Mouse (Mus musculus) spleen, postnatal 14 days (tissue): ENCODE measurements around the gene Xpo6.

Source experiments
- DNase-seq, 2 experiments: peaks; one replicate each; pipeline ENCODE4 v3.0.0; 2021 to 2022; ENCODE audit warnings: low spot score in 2 of 2

Xpo6 gene

DNA sequence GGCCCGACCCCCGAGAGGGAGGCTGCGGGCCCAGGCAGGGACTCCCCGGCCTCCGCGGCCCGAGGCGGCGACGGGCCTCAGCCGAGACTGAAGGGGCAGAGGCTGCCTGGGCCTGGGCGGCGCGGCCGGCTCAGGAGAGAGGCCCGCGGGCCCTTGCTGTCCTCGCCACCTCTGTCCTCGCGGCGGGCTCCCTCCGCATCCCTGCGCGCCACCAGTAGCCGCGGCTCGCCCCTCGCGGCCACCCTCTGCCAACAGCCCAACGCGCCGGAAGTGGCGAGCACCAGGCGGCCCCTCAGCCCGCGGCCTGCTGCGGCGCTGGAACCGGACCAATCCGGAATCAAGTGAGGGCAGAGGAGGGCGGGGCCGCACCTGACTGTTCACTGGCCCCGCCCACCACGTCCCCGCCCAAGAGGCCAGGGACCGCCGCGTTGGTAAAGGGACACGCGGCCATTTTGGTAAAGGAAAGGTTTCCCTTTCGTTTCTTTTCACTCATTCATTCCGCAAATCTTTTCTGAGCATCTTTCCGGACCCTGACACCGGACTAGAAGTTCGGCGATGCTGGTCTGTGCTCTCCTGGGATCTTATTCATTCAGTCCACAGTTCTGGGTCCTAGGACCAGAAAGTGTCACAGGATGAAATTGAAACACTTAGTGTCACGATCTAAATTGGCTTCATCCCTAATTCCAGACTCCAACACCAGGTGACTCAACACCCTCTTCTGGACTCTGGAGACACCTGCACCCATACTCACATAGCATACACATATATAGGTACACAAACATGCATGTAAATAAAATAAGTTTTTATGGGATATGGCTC is at the start of gene Xpo6:
Gene Xpo6 (minus strand): TSS at position 324 of the 819 bp plus-strand sequence.
- peak; percentile 91 to 94 for DNase-seq

DNA sequence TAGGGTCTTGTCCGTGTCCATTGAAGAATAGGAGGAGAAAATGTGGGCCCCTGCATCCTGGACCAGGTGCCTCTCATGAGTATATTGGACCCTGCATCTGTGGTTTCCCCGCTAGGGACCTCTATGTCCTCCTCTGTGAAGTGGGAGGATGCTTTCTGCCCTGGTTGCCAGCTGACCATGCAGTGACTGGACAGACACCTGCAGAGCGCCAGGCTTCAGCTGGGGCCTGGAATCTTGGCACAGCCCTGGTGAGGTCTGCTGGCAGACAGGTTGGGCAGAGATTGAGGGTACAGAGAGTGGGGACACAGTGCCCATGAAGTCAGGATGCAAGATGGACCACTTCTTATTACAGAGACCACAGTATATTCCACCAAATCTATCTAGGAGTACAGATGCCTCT is 49.7 kb upstream of the Xpo6 start:
- DNase-seq: no peak

DNA sequence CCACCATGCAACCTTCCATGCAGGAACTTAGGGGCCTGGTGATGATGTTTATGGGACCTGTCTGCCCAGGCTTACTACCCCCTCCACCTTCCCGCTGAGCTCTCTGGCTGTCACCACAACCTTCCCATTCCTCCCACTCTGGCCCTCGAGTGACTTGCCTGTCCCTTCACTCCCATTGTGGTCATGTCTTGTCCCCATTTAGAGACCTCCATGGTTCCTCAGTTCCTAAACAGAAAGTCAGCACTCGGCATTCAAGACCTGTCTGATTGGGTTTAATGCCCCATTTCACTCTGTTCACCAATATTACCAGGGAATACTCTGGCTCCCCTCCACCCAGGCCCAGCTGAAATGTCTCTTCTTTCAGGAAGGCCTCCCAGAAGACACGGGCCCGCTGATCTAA is 48.8 kb upstream of the Xpo6 start:
- DNase-seq: no peak

DNA sequence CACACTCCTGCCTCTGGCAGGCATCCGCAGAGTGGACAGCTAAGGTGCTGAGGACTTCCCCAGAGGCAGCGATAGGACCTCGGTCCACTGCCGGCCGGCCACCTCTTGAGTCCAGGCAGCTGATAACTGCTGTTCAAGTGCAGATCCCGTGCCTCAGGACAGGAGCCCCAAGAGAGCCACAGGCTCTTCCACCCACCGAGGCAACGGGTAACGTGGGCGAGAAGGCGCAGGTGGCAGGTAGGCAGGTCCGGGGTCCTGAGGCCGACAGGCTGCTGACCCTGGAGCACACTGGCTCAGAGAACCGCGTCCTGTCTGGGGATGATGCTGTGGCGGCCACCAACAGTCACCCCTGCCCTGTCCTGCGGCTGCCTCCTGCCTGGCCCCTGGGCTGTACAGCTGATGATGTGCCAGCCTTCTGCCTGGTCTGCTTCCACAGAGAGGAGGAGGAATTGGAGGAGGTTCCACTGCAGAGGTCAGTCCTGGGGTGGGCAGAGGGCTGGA is 48.4 kb upstream of the Xpo6 start:
- no peak for DNase-seq

DNA sequence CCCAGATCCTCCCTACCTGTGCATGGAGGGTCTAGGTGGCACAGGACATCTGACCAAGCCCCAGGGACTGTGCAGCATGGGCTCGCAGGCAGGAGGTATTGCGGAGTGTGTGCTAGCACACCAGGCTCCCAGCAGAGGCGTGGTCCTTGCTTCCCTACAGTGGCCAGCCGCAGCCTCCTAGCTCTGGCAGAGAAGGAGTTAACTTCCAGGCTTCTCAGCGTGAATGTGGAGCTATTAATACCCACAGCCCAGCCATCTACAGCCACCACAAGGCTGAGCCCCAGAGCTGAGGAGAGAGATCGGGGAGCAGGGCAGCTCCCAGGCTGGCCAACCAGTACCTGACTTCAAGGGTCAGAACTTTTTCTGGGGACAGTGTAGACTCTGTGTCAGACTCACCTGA is 47.8 kb upstream of the Xpo6 start:
- DNase-seq: no peak

DNA sequence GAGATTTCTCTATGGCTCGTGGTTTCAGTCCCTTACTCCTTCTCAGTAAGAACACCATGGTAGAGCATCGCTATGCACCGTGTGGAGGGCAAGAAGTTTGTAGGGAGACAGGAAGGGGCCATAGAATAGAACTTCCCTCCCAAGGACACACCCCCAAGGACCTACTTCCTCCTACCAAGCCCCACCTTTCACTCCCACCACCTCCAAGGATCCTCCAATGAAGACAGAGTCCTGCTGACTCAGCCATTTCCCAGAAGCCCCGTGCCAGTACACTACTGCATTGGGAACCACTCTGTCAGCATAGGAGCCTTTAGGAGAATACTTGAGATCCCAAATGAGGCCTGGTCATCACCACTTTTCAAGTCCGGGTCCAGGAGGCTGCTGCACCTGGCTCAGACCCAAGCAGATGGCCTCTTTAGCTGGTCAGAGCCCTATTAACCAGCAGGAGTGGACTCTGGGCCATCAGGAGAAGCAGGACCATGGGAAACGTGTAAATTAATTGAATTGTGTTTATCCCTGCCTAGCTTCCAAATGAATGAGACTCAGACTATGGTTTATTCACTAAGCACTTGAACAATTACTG is 44.0 kb upstream of the Xpo6 start:
- DNase-seq: no peak

DNA sequence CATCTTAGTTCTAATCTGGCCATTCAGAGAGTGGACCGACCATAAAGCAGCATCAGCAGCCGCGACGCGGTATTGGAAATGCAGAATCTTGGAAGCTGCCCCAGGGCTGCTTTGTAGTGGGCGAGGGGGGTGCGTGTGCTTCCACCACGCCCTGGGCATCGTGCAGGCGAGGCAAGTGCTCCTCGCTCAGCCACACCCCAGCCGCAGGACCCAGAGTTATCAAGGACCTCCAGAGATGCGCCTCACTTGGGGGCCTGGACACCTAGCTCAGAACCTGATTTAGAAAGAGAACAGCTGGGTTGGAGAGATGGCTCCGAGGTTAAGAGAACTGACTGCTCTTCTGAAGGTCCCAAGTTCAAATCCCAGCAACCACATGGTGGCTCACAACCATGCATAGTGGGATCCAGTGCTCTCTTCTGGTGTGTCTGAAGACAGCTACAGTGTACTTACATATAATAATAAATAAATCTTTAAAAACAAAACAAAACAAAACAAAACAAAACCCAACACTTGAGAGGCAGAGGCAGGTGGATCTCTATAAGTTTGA is 40.6 kb upstream of the Xpo6 start:
- no peak for DNase-seq

DNA sequence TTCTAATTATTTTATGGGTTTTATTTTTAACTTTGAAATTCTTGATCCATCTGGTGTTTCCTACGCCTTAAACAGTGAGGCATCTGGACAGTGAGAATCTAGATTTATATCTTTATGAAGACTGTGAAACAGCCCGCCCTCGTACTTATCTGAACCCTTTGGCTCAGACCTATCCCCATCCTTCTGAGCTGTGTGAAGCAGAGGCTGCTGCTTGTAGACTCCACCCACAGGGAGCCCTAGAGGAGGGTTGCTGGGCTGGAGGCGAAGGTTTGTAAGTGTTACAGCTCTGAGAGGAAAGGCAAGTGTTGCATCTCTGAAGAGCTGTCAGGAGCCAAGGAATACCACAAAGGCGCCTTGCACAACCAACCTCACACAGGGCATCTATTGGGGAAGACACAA is 36.5 kb upstream of the Xpo6 start:
- no peak for DNase-seq

DNA sequence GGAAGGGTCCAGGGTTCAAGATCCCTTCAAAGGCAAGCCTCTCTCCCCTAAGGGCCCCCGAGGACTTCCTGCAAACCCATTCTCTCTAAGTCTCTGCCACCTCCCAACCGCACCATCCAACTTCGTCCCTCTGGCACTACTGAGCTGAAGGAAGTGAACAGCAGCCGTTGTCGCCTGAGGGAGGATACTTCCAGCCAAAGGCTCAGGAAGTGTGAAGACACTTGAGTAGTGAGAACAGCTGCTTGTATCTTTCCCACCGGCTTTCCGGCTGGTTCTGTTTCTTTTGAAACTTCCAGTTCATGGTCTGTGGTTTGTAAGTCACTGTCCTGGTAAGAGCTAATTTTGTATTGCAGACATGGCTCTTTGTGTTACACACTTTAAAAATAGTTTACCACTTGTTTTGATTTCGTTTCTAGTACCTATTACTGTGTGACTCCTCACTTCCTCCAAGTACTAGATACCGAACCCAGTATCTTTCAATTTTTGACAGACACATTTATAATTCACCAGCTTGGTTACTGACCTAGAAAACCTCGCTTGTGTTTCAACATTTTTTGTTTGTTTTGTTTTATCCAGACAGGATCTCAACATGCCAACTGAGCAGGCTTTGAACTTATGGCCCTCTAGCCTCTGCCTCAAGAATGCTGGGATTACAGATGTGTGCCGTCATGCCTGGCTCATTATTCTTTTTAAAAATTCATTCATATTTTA is 35.9 kb upstream of the Xpo6 start:
- no peak for DNase-seq

DNA sequence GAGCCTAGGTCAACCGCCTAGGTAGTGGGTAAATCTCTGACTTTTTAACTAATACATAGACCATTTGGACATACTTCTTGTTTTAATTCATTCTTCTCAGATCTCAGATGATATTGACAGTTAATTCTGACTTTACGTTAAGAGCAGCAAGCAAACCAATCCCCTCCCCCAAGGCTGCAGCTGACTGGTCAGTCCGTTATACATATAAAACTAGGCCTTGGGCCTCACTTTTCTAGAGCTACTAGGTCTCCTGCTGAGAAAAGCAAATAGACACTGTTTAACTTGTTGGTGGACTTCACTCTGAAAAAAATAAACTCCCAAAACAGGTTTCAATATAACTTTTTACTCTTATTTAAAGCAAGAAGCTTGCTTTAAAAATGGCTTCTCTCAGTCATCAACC is 34.3 kb upstream of the Xpo6 start:
- DNase-seq: no peak

DNA sequence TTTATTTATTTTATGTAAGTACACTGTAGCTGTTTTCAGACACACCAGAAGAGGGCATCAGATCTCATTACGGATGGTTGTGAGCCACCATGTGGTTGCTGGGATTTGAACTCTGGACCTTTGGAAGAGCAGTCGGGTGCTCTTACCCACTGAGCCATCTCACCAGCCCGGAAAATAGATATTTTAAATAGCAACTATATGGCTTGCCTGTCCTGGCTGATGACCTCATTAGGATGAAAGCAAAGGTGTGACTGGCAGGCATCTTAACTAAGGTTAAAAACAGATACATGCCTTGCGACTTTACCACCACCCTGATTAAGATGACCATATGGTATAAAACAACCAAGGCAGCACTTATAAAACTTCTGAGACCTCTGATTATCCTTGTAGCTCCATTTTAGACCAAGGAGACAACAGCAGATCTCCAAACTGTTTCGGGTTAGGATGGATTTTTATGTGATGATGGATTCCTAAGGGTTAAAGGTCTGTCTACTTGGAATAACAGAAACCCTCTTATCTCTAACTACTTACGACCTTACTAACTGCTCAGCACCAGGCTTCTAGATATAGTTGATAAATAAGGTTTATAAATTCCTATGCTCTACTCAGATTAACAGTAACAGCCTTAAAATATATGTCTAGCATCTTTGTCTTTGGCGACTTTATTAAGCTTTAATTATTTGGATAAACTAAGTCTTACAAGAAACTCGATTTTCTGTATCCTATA is 32.2 kb upstream of the Xpo6 start:
- no peak for DNase-seq

DNA sequence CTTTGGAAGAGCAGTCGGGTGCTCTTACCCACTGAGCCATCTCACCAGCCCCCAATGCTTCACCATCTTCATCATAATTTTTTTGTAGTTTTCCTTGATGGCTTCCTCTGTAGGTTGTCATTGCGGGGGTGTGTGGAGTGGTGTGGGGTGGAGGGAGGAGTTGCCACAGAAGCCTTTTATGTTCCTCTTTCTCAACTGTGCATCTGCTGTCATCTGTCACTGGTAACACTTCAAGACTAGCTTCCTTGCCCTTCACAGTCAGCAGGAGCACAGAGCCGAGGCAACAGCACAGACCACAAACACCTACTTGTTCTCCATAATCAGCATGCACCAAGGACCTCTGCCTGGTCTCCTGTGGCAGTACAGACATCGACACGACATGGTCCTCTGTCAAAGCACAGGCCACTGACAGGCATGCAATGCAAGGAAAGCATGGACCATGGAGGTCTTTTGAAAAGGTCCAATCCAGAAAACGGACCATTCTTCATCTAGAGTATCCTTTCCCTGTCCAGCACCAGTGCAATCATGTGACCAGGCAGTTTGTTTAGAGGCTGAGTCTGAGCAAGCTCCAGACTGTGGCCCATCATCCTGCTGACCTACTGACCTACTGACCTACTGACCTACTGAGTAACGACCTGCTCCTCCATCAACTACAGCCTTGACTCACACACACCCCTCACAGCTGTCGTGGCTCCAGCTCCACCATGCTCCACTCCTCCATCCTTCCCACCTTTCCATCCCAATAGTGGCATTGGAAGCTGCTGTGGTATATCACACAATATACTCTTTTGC is 30.3 kb upstream of the Xpo6 start:
- peak in 1 of 2 experiments; percentile 16 for DNase-seq

DNA sequence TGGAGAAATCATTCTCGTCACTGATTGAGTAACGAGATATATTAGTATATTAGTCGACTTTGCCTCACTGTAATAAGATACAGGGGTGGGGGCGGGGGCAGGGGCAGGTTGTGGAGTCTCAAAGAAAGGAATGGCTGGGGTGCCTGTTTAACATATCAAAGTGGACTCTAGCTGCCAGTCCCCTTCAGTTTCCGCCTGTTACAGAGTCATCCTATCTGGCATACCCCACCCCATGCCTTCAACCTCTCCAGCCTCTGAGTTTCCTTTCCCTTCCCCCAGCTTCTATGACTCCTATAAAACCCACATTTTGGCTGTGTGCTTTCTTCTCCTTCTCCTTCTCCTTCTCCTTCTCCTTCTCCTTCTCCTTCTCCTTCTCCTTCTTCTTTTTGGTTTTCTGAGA is 25.8 kb upstream of the Xpo6 start:
- DNase-seq: no peak

DNA sequence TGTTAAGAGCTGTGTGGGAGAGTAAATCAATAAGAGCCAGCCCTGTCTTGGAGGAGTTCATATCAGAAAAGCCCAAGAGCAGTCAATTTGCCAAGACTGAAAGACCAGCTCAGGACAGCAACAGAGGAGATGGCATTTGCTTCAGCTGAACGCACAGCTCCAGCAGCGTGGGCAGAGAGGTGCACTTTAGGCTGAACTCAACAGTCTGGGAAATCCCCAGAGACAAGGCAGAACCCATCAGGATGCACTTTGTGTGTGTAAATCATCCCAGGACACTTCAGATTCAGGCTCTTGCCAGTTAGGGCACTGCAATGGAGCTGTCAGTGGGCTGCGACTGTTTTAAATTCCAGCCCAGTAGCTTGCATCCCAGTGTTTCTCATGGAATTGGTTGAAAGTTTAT is 22.5 kb upstream of the Xpo6 start:
- DNase-seq: no peak

DNA sequence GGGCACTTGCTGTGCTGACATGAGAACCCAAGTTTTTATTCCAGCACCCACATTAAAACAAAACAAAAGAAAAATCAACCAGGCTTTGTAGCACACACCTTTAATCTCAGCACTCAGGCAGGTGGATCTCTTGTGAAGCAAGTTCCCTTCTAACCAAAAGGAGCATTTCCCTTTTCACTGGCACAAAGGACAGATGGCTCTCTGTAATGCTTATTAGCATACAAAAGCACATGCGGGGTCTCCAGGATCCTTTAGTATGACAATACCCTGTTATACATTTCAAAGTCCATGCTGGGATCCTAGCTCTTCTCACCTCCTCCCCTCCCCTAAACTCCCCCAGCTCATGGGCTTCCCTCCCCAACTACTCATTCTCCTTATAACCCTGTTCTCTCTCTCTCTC is 20.3 kb upstream of the Xpo6 start:
- DNase-seq: no peak

DNA sequence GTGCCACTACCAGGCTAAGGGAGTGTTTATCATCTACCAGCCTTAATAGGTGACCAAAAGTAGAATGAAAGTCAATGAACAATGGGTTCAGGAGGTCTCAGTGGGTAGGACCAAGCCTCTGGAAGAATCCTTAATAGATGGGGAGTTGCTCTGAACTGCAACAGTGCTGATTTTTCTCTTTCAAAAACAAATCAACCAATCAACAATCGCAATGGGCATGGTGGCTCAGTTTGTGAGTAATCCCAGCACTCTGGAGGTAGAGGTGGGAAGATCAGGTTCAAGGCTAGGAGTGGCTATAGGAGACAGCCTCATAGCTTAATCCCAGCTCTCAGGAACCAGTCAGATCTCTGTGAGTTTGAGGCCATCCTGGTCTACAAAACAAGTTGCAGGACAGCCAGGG is 18.0 kb upstream of the Xpo6 start:
- DNase-seq: no peak

DNA sequence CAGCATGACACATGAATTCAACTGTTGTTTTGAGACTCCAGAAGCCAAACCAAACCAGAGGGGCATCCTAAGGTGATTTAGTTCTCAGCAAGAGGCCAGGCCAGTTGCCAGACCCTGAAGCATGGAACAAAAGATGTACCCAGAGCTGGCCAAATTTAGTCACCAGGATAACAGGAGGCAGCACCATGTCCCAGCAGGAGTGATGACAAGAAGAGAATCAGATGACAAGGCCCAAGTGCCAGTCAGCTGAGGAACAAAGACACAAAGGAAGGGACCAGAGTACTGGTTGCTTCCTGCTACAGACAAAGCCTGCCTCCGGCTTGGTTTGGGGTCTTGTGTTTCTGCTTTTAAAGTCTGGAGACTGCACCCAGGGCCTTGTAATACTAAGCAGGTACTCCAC is 16.6 kb upstream of the Xpo6 start:
- no peak for DNase-seq

DNA sequence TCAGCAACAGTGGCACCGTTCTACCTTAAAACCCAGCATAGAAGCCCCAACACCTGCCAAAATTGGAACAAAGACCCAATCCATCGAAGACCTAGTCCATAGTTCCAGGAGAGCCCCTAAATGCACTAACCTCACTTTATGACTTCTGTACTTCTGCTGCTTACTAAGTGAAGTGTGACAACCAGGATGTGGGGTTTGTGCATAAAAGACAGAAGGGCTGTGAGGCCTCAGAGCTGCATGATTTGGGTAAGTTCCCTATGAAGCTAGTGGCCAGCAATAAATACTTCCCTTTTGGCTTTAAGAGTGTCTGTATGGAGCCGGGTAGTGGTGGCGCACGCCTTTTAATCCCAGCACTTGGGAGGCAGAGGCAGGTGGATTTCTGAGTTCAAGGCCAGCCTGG is 10.6 kb upstream of the Xpo6 start:
- DNase-seq: no peak

DNA sequence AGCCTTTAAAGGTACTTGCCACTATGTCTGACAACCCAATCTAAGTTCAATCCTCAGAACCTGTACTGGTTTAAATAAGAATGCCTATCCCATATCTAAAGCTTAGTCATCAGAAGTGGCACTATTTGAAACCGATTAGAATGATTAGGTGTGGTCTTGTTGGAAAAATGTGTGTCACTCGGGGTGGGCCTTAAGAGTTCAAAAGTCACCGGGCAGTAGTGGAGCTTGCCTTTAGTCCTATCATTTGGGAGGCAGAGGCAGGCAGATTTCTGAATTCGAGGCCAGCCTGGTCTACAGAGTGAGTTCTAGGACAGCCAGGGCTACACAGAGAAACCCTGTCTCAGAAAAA is 670 bp upstream of the Xpo6 start:
- no peak for DNase-seq

DNA sequence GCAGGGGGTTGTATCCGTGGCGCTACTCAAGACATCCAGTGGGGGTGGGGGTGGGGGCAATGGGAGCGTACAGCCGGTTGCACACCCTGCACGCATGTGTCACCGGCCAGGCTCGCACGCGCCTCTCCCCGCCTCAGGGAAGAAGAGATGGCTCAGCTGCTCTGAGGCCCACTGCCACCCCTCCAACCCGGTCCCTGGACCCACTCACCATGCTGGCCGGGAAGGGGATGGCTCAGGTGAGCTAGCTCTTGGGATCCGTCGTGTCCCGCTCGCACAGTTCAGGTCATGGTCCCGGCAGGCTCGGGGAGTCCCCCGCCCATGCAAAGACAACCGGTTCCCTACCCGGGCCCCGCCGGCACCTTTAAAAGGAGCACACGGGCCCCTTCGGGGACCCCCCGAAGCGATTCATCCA is 604 bp downstream of the Xpo6 start:
- peak; percentile 24 to 39 for DNase-seq

DNA sequence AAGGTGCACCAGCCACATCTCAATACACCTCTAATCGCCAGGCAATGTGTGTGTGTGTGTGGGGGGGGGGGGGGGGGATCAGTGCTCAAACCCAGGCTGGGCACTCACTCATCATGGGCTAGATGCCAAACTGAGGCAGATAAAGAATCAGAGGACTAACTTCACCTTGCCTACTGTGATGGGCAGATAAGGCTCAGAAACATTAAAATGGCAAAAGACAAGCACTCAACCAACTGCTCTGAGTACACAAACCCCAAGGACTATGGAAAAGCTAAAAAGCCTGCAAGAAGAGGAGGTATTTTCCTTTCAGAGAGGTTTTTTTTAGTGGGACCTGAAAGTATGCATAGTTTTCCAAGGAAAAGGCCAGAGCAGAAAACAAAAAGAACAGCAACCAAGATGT is 1.4 kb downstream of the Xpo6 start:
- no peak for DNase-seq
